Mouse (Mus musculus) stomach, embryonic 15.5 days (tissue): ENCODE results near the gene Tex22. TPM values are rescaled to one million over a fixed set of nuclear protein-coding genes. Genes with fewer than 3 reads are reported as not detected.

ENCODE experiments used
- ATAC-seq: fragments of 200-750 bp; cut with Nextera tagmentation; 2 replicates; pipeline ENCODE4 v1.8.0; 2017; ENCODE audit warnings: low read depth, moderate number of reproducible peaks, moderate TSS enrichment; ENCODE audit not compliant: insufficient read depth, low FRiP score
- H3K27ac ChIP-seq: fragments of 300-500 bp; sonication (generic); 2 replicates; pipeline ENCODE4 v1.5.1; 2015; ENCODE audit warnings: mild to moderate bottlenecking, inconsistent platforms
- H3K27me3 ChIP-seq: fragments of 300-500 bp; sonication (generic); replicated peaks from 2 replicates; pipeline ENCODE4 v1.6.1; 2015; ENCODE audit warnings: inconsistent platforms
- H3K36me3 ChIP-seq: fragments of 300-500 bp; sonication (generic); 2 replicates; pipeline ENCODE4 v1.6.1; 2015; ENCODE audit warnings: inconsistent platforms
- H3K4me1 ChIP-seq: fragments of 300-500 bp; sonication (generic); 2 replicates; pipeline ENCODE4 v1.6.1; 2015; ENCODE audit warnings: inconsistent platforms
- H3K4me2 ChIP-seq: fragments of 300-500 bp; sonication (generic); 2 replicates; pipeline ENCODE4 v1.6.1; 2015; ENCODE audit warnings: mild to moderate bottlenecking, inconsistent platforms
- H3K4me3 ChIP-seq: fragments of 300-500 bp; sonication (generic); replicated peaks from 2 replicates; pipeline ENCODE4 v1.5.1; 2015; ENCODE audit warnings: inconsistent platforms
- H3K9ac ChIP-seq: fragments of 300-500 bp; sonication (generic); 2 replicates; pipeline ENCODE4 v1.6.1; 2015; ENCODE audit warnings: inconsistent platforms
- H3K9me3 ChIP-seq: fragments of 300-500 bp; sonication (generic); 2 replicates; pipeline ENCODE4 v1.6.1; 2016; ENCODE audit warnings: inconsistent platforms
- WGBS: fragments of 180-500 bp; shearing (Covaris S2); methylation state at CpG from one replicate; pipeline ENCODE4 v1.1.7; 2015; 5-methylcytosine and 5-hydroxymethylcytosine counted together
- microRNA-seq: library from miRNA; unstranded; fragments of <30 nt; microRNA quantifications from one replicate; pipeline ENCODE4, GENCODE M21; 2016
- polyA plus RNA-seq: library from polyadenylated mRNA; unstranded; fragments of >200 nt; fragmentation: Nextera tagmentation; extraction: Ambion mirVana; gene quantifications from 2 replicates; pipeline ENCODE4 v1.2.1, GENCODE M21; 2015

Gene Tex22
- polyA plus RNA-seq, 1 experiment from 2014 or later, result not detected

DNA sequence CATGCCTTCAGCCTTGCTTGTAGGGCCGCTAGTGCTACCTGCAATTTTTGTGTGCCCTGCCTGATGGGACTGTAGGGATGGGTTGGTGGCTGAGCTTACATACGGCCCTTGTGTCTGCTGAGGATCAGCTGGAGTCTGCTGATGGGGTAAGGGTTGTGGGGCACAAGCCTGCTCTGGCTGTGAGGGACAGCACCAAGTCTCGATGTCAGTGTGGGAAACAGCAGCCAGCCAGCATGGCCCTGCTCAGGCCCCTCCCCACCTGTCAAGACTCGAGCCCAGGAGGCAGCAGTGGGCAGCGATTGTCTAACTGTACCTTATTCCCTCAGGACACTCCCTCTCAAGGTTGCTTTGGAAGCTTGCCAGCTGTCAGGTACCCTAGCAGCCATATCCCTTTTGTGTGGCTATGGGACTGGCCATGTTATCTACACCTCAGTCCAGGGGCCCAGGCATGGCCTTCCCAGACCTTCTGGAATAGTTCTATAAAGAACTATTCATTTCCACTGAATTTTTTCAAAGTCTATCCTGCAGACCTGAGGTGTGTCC, 59.6 kb downstream of the Tex22 start:
- H3K4me1 ChIP-seq, result peaks cover 19% of the 10 kb centered on the region; the same call in 1 of the 2 replicates
- H3K9me3 ChIP-seq, result no peaks in the 10 kb centered on the region
- H3K4me2 ChIP-seq, result no peak overlapping the region
- H3K27me3 ChIP-seq, result no peaks in the 10 kb centered on the region
- H3K36me3 ChIP-seq, result peaks cover 87% of the 10 kb centered on the region
- no peak overlapping the region for H3K4me3 ChIP-seq
- H3K27ac ChIP-seq, result no peak overlapping the region
- WGBS, result 65% methylated on average over 5 of the region's 5 CpGs
- peak; percentile 64 for ATAC-seq
- H3K9ac ChIP-seq, result no peak overlapping the region

GRCm38 (mm10) chr12:113134502-113134901, 60.2 kb downstream of the Tex22 start:
- Histone ChIP-seq H3K4me1 (peaks cover 25% of the 10 kb centered on the region), H3K4me3 (no peak overlapping the region), H3K4me2 (no peak overlapping the region), H3K9ac (no peak overlapping the region), H3K27ac (no peak overlapping the region), H3K27me3 (no peaks in the 10 kb centered on the region), H3K9me3 (no peaks in the 10 kb centered on the region), H3K36me3 (peaks cover 81% of the 10 kb centered on the region)
- 87% methylated on average over 4 of the region's 4 CpGs for WGBS
- ATAC-seq, result no peak

DNA sequence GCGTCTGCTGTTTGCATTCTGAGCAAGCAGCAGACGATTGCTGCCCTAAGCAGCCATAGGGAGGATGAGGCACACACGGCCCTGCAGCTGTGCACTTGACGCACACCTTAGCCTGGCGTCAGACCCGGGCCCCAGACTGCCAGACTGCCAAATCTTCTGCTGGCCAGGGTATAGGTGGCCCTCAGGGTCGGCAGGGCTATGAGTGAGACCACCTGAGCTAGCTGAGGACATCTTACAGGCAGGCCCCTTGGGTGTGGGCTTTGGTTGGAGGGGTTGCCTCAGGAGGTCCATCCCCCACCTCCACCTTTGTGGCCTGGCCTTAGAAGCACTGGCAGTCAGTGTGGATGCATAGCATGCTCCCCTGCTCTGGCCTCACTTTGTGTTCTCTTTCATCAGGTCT, 61.1 kb downstream of the Tex22 start:
- H3K9ac ChIP-seq, result no peak overlapping the region
- H3K4me1 ChIP-seq, result peaks cover 34% of the 10 kb centered on the region
- ATAC-seq, result no peak
- H3K27me3 ChIP-seq, result no peaks in the 10 kb centered on the region
- H3K4me2 ChIP-seq, result no peak overlapping the region
- no peak overlapping the region for H3K27ac ChIP-seq
- no peaks in the 10 kb centered on the region for H3K9me3 ChIP-seq
- H3K4me3 ChIP-seq, result no peak overlapping the region
- 87% methylated on average over 7 of the region's 7 CpGs for WGBS
- peaks cover 74% of the 10 kb centered on the region for H3K36me3 ChIP-seq

GRCm38 (mm10) chr12:113136492-113137020, 62.3 kb downstream of the Tex22 start:
- Histone ChIP-seq H3K36me3 (peaks cover 65% of the 10 kb centered on the region), H3K4me3 (no peak overlapping the region), H3K9me3 (no peaks in the 10 kb centered on the region), H3K27me3 (0 out of 2 replicates have a peak, but pooled peaks cover 8% of the 10 kb centered on the region), H3K27ac (no peak overlapping the region), H3K9ac (no peak overlapping the region), H3K4me2 (no peak overlapping the region), H3K4me1 (peaks cover 43% of the 10 kb centered on the region)
- no peak for ATAC-seq
- 72% methylated on average over 17 of the region's 17 CpGs for WGBS

GRCm38 (mm10) chr12:113137260-113138213, 63.2 kb downstream of the Tex22 start:
- no peaks in the 10 kb centered on the region for H3K9me3 ChIP-seq
- H3K9ac ChIP-seq, result no peak overlapping the region
- H3K4me1 ChIP-seq, result peaks cover 48% of the 10 kb centered on the region
- no peak overlapping the region for H3K4me3 ChIP-seq
- H3K27ac ChIP-seq, result no peak overlapping the region
- peaks cover 56% of the 10 kb centered on the region for H3K36me3 ChIP-seq
- peaks cover 11% of the 10 kb centered on the region for H3K27me3 ChIP-seq
- H3K4me2 ChIP-seq, result no peak overlapping the region
- 87% methylated on average over 18 of the region's 18 CpGs for WGBS
- no peak for ATAC-seq

- H3K27me3 ChIP-seq, result peaks cover 11% of the 10 kb centered on the region
- no peak overlapping the region for H3K27ac ChIP-seq
- H3K4me1 ChIP-seq, result peaks cover 52% of the 10 kb centered on the region
- H3K9me3 ChIP-seq, result no peaks in the 10 kb centered on the region
- ATAC-seq, result no peak
- WGBS, result 73% methylated on average over 6 of the region's 6 CpGs
- peaks cover 48% of the 10 kb centered on the region for H3K36me3 ChIP-seq
- H3K4me2 ChIP-seq, result no peak overlapping the region
- no peak overlapping the region for H3K4me3 ChIP-seq
- no peak overlapping the region for H3K9ac ChIP-seq
Measured at GRCm38 (mm10) chr12:113138291-113138690, 64.0 kb downstream of the Tex22 start.

Small RNA genes lying within 50 kb of the gene (microRNA-seq; reads per million reads assigned to microRNA genes)
- gene Gm44471, result not detected

Other genes starting within 250 kb of the Tex22 start
- gene Cdca4, start 245.1 kb upstream of the Tex22 start, polyA plus RNA-seq, result 97.0 and 100 TPM in 2 replicates
- 0.33 and 0.41 TPM in 2 replicates for gene Gpr132, start 206.3 kb upstream of the Tex22 start, polyA plus RNA-seq
- gene Jag2, start 144.7 kb upstream of the Tex22 start, polyA plus RNA-seq, result 6.0 and 7.0 TPM in 2 replicates
- gene Nudt14, start 132.4 kb upstream of the Tex22 start, polyA plus RNA-seq, result 88.1 and 95.0 TPM in 2 replicates
- gene Btbd6, start 98.0 kb upstream of the Tex22 start, polyA plus RNA-seq, result 21.9 and 22.2 TPM in 2 replicates
- gene Brf1, start 73.8 kb upstream of the Tex22 start, polyA plus RNA-seq, result 55.9 and 59.7 TPM in 2 replicates
- gene Pacs2, start 60.0 kb upstream of the Tex22 start, polyA plus RNA-seq, result 12.1 and 13.7 TPM in 2 replicates
- gene Mta1, start 23.8 kb downstream of the Tex22 start, polyA plus RNA-seq, result 11.2 and 12.2 TPM in 2 replicates
- 125 and 130 TPM in 2 replicates for gene Crip2, start 65.7 kb downstream of the Tex22 start, polyA plus RNA-seq
- 312 and 313 TPM in 2 replicates for gene Crip1, start 71.8 kb downstream of the Tex22 start, polyA plus RNA-seq
- 26.0 and 32.1 TPM in 2 replicates for gene Tedc1, start 81.9 kb downstream of the Tex22 start, polyA plus RNA-seq
- 8.4 and 10.5 TPM in 2 replicates for gene Tmem121, start 111.4 kb downstream of the Tex22 start, polyA plus RNA-seq